Mouse (Mus musculus) embryonic facial prominence, embryonic 10.5 days (tissue): ENCODE measurements around the gene Asb10. TPM values are rescaled to one million over a fixed set of nuclear protein-coding genes. Genes with fewer than 3 reads are reported as not detected.
A peak's percentile ranks its signal among the peaks of the same experiment; 100 is the strongest.

Experiments used
- DNase-seq: peaks from one replicate; pipeline ENCODE4 v3.0.0-alpha.2; 2017; ENCODE audit warnings: low spot score
- H3K27ac ChIP-seq: fragments of 300-500 bp; sonication (generic); replicated peaks from 2 replicates; pipeline ENCODE4 v1.5.1; 2016; ENCODE audit warnings: mild to moderate bottlenecking
- H3K27me3 ChIP-seq: fragments of 300-500 bp; sonication (generic); replicated peaks from 2 replicates; pipeline ENCODE4 v1.6.1; 2016; ENCODE audit warnings: low read depth, mild to moderate bottlenecking; ENCODE audit not compliant: poor library complexity, severe bottlenecking
- H3K36me3 ChIP-seq: fragments of 300-500 bp; sonication (generic); replicated peaks from 2 replicates; pipeline ENCODE4 v1.6.1; 2016; ENCODE audit warnings: mild to moderate bottlenecking, moderate library complexity
- H3K4me1 ChIP-seq: fragments of 300-500 bp; sonication (generic); 2 replicates; pipeline ENCODE4 v1.6.1; 2016
- H3K4me3 ChIP-seq: fragments of 300-500 bp; sonication (generic); 2 replicates; pipeline ENCODE4 v1.5.1; 2016; ENCODE audit warnings: mild to moderate bottlenecking, moderate library complexity
- H3K9me3 ChIP-seq: fragments of 300-500 bp; sonication (generic); 2 replicates; pipeline ENCODE4 v1.6.1; 2016; ENCODE audit warnings: mild to moderate bottlenecking
- WGBS: fragments of 180-500 bp; shearing (Covaris S2); methylation state at CpG from one replicate; pipeline ENCODE4 v1.1.7; 2016; 5-methylcytosine and 5-hydroxymethylcytosine counted together
- polyA plus RNA-seq: library from polyadenylated mRNA; unstranded; fragments of >200 nt; fragmentation: Nextera tagmentation; extraction: Ambion mirVana; gene quantifications from 2 replicates; pipeline ENCODE4 v1.2.1, GENCODE M21; 2016

The Asb10 gene
- polyA plus RNA-seq, 1 experiment from 2014 or later = 0.29 TPM

DNA sequence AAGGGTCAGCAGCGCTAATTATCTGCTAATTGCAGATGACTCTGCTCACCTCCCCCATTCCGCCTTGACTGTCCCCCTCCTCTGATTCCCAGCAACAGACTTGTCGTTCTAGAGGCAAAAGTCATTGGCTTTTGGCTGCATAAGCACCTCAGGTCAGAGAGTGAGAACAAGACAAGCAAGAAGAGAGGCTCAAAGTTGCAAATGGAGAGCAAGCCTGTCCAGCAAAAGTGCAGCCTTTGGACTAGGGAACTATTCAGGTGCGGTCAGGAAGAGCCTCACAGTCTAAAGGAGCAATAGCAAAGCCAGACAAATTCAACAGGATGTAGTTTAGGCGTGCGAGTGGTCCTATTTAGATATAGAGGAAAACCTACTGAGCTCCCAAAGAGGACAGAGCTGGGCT lies 13.0 kb downstream of the Asb10 start:
- 10% methylated on average over 6 of the region's 6 CpGs for WGBS
- no peak for DNase-seq
- 0 out of 2 replicates have a peak overlapping the region, but pooled peaks have one; percentile 21 for H3K4me3 ChIP-seq

DNA sequence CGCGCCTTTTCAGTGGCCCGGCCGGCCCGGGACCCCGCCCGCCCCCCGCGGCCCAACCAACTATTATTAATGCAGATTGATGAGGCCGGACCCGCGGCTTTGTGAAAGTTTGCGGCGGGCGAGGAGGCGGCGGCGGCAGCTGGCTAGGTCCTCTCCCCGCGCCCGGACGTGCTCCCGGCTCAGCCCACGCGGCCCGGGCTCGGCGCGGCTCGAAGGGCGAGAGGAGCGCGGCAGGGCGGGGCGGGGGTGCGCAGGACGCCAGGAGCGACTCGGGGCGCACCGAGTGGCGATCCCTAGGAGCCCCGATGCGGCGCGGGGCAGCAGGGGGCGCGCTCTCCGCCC lies 13.9 kb downstream of the Asb10 start, which contains the start of gene Gbx1:
Gene Gbx1, minus strand, starts transcription at position 314 of the 342 bp plus-strand sequence.
- peak within 1 kb of the TSS; percentile 63 for H3K27ac ChIP-seq

More for the DNA sequence above, 13.0 kb downstream of the Asb10 start:
- Histone ChIP-seq H3K9me3 (no peaks in the 10 kb centered on the region), H3K4me1 (peaks cover 47% of the 10 kb centered on the region), H3K27me3 (peaks cover 100% of the 10 kb centered on the region), H3K36me3 (no peaks in the 10 kb centered on the region), H3K27ac (no peak overlapping the region)

GRCm38 (mm10) chr5:24526190-24526888 lies 14.4 kb downstream of the Asb10 start:
- 2% methylated on average over 106 of the region's 109 CpGs for WGBS
- Histone ChIP-seq H3K9me3 (no peaks in the 10 kb centered on the region), H3K36me3 (no peaks in the 10 kb centered on the region), H3K4me3 (peak overlapping the region; percentile 58), H3K27me3 (peaks cover 100% of the 10 kb centered on the region), H3K27ac (peak overlapping the region; percentile 63), H3K4me1 (peaks cover 47% of the 10 kb centered on the region)
- DNase-seq = peak; percentile 61

More for the DNA sequence above, 13.9 kb downstream of the Asb10 start, which contains the start of gene Gbx1:
- Histone ChIP-seq H3K4me1 (peaks cover 47% of the 10 kb centered on the region), H3K4me3 (peak within 1 kb of the TSS; percentile 58), H3K9me3 (no peaks in the 10 kb centered on the region), H3K27me3 (peaks cover 100% of the 10 kb centered on the region), H3K36me3 (no peaks in the 10 kb centered on the region)
- WGBS = under 1% methylated on average over 49 of the region's 49 CpGs
- DNase-seq = peak; percentile 62

DNA sequence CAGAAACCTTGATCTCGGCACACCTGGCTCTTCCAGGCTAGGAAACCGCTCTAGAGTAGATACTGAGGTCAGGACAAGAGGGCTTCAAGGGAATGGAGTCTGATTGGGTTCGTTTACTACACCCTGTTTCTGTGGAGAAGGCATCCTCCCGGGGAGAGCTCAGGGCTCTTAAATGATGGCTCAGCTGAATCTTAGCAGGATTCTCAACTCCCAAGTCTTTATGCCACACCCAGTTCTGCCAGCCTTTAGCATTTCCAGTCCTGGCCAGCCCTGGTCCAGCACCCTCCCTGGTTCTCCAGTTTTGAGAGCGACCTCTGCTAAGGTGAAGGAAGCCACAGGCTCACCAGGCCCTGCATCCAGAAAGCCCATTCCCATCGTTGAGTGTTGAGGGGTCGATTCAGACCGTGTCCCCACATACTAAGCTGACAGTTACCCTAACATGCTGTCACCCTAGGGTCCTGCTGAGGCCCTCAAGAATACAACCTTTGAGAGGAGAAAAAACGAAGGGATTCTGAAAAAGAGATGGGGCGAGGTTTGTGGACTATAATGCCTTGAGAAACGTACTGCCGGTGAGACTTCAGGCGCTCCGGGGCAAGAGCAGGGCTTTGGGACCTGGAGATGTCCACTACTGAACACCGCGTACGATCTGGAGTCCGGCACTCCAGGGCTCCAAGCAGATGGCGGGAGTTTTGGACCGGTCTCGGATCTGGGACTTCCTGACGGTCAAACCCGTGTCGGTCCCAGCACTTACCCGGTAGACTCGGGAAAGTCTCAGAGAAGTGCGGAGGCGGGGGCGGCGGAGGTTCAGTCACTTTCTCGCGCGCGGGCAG lies 15.2 kb downstream of the Asb10 start:
- peaks cover 47% of the 10 kb centered on the region for H3K4me1 ChIP-seq
- 3% methylated on average over 34 of the region's 34 CpGs for WGBS
- no peaks in the 10 kb centered on the region for H3K36me3 ChIP-seq
- H3K4me3 ChIP-seq = peak overlapping the region; percentile 58
- no peaks in the 10 kb centered on the region for H3K9me3 ChIP-seq
- peak overlapping the region; percentile 51; the same call in 1 of the 2 replicates for H3K27ac ChIP-seq
- peak; percentile 51 for DNase-seq
- H3K27me3 ChIP-seq = peaks cover 98% of the 10 kb centered on the region

- H3K4me3 ChIP-seq = peak overlapping the region; percentile 58; the same call in 1 of the 2 replicates
- no peak for DNase-seq
- peaks cover 47% of the 10 kb centered on the region for H3K4me1 ChIP-seq
These were observed 16.3 kb downstream of the Asb10 start for GRCm38 (mm10) chr5:24524522-24524921.

DNA sequence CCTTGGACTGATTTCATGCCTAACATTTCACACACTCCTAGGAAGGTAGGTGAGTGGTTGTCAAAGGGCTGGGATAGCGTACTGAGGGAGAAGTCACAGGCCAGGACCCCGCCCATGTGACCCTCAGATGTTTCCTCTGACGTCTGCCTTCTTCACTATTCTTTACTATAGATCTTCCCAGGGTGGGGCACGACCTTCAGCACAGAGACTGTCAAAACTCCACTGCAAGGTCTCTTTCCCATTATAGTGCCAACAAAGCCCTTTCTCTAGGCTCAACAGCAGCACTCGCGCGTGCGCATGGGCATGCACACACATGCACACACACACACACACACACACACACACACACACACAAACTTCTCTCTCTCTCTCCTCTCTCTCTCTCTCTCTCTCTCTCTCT lies 17.0 kb downstream of the Asb10 start:
- H3K4me3 ChIP-seq = 0 out of 2 replicates have a peak overlapping the region, but pooled peaks have one; percentile 12
- no peak for DNase-seq
- H3K27me3 ChIP-seq = peaks cover 90% of the 10 kb centered on the region
- no peaks in the 10 kb centered on the region for H3K36me3 ChIP-seq
- H3K27ac ChIP-seq = no peak overlapping the region
- no peaks in the 10 kb centered on the region for H3K9me3 ChIP-seq
- 43% methylated on average over 8 of the region's 8 CpGs for WGBS
- peaks cover 40% of the 10 kb centered on the region for H3K4me1 ChIP-seq

More at GRCm38 (mm10) chr5:24524522-24524921, 16.3 kb downstream of the Asb10 start:
- Histone ChIP-seq H3K36me3 (no peaks in the 10 kb centered on the region), H3K27me3 (peaks cover 93% of the 10 kb centered on the region), H3K27ac (no peak overlapping the region), H3K9me3 (no peaks in the 10 kb centered on the region)
- WGBS = 14% methylated on average over 4 of the region's 4 CpGs

DNA sequence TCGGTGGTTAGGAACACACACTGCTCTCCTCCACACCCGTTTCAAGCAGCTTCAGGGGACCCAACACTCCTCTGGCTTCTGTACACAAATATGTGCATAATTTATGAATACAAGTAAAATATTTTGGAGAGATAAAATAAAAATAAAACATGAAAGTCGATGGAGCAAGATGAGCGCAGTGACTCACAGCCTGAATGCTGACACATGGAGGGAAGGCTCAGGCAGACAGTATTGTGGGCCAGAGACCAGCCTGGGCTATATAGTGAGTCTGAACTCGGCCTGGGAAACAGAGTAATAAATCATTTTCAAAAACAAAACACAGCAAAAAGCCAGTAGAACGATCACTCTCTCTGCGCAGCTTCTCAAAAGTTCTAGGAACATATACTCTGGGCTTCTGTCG lies 19.4 kb downstream of the Asb10 start:
- no peaks in the 10 kb centered on the region for H3K9me3 ChIP-seq
- H3K27ac ChIP-seq = no peak overlapping the region
- WGBS = 73% methylated on average over 8 of the region's 8 CpGs
- H3K36me3 ChIP-seq = no peaks in the 10 kb centered on the region
- no peak for DNase-seq
- H3K4me1 ChIP-seq = peaks cover 32% of the 10 kb centered on the region
- H3K4me3 ChIP-seq = no peak overlapping the region
- H3K27me3 ChIP-seq = peaks cover 80% of the 10 kb centered on the region

- 0 out of 2 replicates have a peak, but pooled peaks cover 12% of the 10 kb centered on the region for H3K27me3 ChIP-seq
- DNase-seq = no peak
- 57% methylated on average over 8 of the region's 8 CpGs for WGBS
- H3K9me3 ChIP-seq = no peaks in the 10 kb centered on the region
- H3K4me3 ChIP-seq = no peak overlapping the region
- H3K4me1 ChIP-seq = peaks cover 19% of the 10 kb centered on the region
- H3K27ac ChIP-seq = no peak overlapping the region
- no peaks in the 10 kb centered on the region for H3K36me3 ChIP-seq
These were observed 28.5 kb downstream of the Asb10 start for GRCm38 (mm10) chr5:24512271-24512670.

GRCm38 (mm10) chr5:24510635-24511034 lies 30.1 kb downstream of the Asb10 start:
- no peak overlapping the region for H3K4me3 ChIP-seq
- no peaks in the 10 kb centered on the region for H3K36me3 ChIP-seq
- no peak overlapping the region for H3K27ac ChIP-seq
- peaks cover 20% of the 10 kb centered on the region for H3K4me1 ChIP-seq
- 54% methylated on average over 11 of the region's 11 CpGs for WGBS
- DNase-seq = peak; percentile 33
- peaks cover 15% of the 10 kb centered on the region for H3K27me3 ChIP-seq
- H3K9me3 ChIP-seq = no peaks in the 10 kb centered on the region

GRCm38 (mm10) chr5:24508406-24508805 lies 32.4 kb downstream of the Asb10 start:
- H3K27me3 ChIP-seq = peaks cover 37% of the 10 kb centered on the region
- WGBS = 92% methylated on average over 7 of the region's 7 CpGs
- peaks cover 28% of the 10 kb centered on the region for H3K4me1 ChIP-seq
- H3K9me3 ChIP-seq = no peaks in the 10 kb centered on the region
- no peak overlapping the region for H3K4me3 ChIP-seq
- peaks cover 1% of the 10 kb centered on the region; the same call in 1 of the 2 replicates for H3K36me3 ChIP-seq
- no peak overlapping the region for H3K27ac ChIP-seq
- DNase-seq = no peak

- Histone ChIP-seq H3K4me3 (no peak overlapping the region), H3K9me3 (no peaks in the 10 kb centered on the region), H3K27me3 (peaks cover 38% of the 10 kb centered on the region), H3K36me3 (peaks cover 30% of the 10 kb centered on the region), H3K27ac (no peak overlapping the region), H3K4me1 (peaks cover 28% of the 10 kb centered on the region)
- no peak for DNase-seq
- 59% methylated on average over 2 of the region's 2 CpGs for WGBS
These were observed 35.3 kb downstream of the Asb10 start for GRCm38 (mm10) chr5:24505513-24505912.

DNA sequence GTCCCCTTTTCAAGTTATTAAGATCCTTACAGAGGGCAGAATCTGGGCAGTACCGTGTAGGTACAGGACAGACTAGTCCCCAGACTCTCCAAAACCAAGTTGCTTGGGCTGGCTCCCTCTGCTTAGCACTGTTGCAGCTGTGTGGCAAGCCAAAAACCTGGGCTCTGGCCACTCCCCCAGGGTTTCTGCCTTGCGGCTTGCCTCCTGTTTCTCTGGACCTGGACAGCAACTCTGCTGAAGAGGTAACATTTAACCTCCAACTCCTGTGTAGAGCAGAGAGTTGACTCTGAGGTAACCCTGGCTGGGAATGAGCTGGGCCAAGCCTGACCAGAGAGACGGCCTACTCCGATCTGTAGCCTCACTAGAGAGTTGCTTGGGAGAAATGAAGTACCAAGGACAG lies 38.0 kb downstream of the Asb10 start:
- peaks cover 57% of the 10 kb centered on the region for H3K36me3 ChIP-seq
- H3K27ac ChIP-seq = no peak overlapping the region
- 72% methylated on average over 4 of the region's 4 CpGs for whole genome bisulfite sequencing
- H3K4me3 ChIP-seq = no peak overlapping the region
- peaks cover 50% of the 10 kb centered on the region for H3K4me1 ChIP-seq
- DNase-seq = no peak
- no peaks in the 10 kb centered on the region for H3K9me3 ChIP-seq
- peaks cover 38% of the 10 kb centered on the region for H3K27me3 ChIP-seq
